Mouse (Mus musculus): ENCODE measurements around the gene Kpnb1. TPM values are rescaled to one million over a fixed set of nuclear protein-coding genes. Genes with fewer than 3 reads are reported as not detected.
A peak's percentile ranks its signal among the peaks of the same experiment; 100 is the strongest.
"Not testable (repeated sequence)": the region's sequence is repeated elsewhere in the genome, so short reads cannot be mapped to it uniquely, and the experiment has no call there.

Kpnb1 gene
- 76.4 and 80.7 TPM in 2 replicates for polyA plus RNA-seq (2012; rRNA removed)

DNA sequence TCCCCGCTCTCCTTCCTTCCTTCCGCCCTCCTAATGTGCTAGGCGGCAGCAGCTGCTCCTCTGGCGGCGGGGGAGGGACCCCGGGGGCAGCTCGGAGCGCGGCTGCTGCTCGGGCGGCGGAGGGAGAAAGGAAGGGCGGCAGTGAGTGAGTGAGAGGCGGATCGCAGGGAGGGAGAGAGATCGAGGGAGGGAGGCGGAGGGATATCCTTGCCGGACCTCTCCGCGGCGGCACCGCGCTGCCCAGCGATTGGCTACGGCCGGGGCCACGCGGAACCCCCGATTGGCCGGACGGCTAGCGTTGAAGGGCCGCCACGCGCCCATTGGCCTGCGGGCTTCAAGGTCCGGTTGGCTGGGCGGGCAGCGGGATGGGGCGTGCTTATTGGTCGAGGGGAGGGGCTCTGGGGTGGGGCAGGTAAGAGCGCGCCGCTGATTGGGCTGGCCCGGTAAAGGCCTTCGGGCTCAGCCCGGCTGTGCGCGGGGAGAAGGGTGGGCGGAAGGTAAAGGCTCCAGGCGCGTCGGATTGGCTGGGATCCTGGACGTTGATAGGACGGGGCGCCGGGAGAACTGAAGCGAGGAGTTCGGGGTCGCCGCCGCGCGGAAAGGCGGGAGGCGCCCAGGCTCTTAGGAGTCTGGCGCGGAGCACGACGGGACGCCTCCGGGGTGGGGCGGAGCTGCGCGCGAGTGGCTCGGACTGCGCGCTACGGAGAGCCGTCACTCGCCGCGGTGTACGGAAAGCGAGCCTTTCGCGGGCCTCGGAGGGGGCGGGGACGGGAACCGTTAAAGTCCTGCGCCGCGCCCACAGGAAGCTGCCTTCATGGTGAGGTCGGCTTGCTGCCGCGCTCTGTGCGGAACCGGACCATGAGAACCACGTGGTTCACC, at the start of gene Kpnb1:
Gene Kpnb1 (minus strand): TSS at position 118 of the 879 bp plus-strand sequence.
- peak; percentile 97 to 99 for DNase-seq (ENCODE audit: extremely low spot score in 1 of 2, low spot score in 1 of 2)

DNA sequence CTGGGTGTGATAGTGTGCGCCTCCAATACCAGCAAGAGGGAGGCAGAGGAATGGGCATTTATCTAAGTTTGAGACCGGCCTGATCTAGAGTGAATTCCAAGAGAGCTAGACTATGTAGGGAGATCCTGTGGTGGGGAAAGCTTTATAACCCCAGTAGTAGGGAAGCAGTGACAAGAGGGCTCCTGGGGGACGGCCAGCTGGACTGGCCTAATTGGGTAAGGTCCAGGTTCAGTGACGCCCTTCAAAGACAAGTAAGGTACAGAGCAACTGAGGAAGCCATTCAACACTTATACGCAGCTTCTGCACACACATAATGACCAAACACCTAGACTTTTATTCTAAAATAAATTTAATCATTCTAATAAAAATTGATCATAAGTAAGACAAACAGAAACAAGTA, 44.8 kb upstream of the Kpnb1 start:
- DNase-seq (ENCODE audit: extremely low spot score in 1 of 2, low spot score in 1 of 2): no peak

DNA sequence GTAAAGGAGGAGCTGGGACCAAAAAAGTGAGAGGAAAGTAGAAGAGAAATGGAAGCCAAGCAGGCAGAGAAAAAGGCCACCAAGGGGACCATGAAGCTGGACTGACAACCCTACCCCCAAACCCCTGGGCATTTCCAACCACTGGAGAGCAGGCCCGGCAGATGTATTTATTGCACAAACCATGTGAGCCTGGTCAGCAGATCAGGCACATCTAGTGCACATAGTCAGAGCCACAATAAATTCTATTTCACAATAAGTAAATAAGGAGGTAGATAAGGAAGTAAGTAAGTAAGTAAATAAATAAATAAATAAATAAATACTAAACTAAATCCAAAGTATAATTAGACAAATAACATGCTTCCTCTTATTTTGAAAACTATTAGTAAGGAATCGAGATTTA, 41.7 kb upstream of the Kpnb1 start:
- no peak for DNase-seq (ENCODE audit: extremely low spot score in 1 of 2, low spot score in 1 of 2)

DNA sequence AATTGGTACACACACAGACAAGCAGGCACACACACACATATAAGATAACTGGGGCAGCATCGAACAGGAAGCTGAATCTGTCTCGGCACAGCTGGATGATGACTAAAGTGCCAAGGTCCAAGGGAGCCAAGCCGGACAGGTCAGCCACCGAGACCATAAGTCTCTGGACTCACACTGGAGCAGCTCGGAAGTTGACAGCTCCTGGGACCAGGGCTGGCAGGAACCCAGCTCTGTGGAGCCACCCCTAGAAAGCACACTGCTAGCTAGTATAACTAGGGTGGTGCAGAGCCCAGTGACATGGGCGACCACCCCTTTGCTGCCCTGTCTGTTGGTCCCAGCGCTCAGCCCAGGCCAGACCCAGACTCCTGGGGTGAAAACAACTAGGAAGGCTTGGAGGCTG, 41.3 kb upstream of the Kpnb1 start:
- DNase-seq (ENCODE audit: extremely low spot score in 1 of 2, low spot score in 1 of 2): no peak

DNA sequence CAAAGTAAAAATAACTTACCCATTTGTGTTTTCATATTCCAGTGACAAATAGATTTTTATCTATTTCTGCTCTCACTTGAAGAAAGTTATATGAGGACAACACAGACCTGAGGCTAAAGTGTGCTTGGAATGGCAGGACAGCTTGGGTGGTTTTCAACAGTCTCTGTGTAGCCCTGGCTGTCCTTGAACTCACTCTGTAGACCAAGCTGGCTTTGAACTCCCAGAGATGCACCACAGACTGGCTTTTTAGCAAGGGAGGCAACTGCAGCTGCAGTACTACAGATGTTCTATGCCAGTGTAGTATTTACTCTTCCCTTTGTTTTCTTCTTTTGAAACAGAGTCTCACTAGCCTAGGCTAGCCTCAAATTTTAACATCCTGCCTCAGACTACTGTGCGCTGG, 38.5 kb upstream of the Kpnb1 start:
- DNase-seq (ENCODE audit: extremely low spot score in 1 of 2, low spot score in 1 of 2): no peak

DNA sequence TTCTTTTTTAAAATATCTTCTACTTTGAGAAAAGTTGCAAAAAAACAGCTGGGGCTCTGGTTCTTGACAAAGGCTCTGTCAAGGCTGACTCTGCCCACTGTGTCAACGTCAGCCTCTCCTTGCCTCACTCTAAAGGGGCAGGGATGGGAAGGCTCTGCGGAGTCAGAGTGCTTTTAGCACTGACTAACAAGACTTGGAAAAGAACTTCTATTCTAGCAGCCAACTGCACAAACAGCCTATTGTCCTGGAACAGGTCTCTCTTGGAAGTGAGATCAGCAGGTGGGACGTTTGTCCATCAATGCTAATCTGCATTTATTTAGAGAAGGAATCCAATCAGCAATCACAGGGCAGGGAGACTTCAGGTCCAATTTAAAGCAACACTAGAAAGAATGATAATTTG, 35.8 kb upstream of the Kpnb1 start:
- no peak for DNase-seq (ENCODE audit: extremely low spot score in 1 of 2, low spot score in 1 of 2)

DNA sequence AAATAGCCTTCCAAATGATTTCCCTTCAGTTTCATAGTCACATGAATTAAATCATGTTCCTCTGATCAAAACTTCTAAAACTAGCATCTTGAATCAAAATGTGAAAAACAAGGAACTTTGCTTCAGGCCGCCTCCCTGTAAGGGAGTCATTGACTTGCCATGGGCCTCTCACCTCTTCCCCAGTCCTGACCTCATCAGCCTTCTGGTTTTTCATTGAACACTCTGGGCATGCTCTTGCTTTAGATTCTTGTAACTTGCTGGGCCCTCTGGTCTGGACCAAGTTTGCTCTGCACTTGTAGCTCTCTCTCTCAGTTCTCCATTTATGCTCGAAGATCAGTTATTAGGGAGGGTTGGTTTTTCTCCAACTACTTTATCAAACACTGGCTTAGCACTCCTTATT, 33.9 kb upstream of the Kpnb1 start:
- DNase-seq (ENCODE audit: extremely low spot score in 1 of 2, low spot score in 1 of 2): no peak

DNA sequence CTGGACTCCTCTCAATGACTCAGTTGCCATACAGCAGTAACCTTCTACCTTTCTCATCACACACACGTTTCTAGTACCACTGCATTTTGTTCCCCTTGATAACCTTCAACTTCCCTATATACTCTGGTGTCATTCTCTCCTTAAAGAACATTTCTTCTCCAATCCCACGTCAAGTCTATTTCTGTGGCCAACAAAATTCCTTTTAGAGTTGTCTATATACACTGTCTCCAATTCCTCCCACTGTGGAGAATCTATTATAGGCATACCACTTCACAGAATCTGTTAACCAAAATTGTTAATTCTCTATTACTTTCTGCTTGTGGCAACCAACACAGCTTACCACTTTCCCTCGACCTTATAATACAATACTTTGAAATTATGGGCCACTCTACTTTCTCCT, 32.5 kb upstream of the Kpnb1 start:
- peak in 1 of 2 experiments; percentile 38 for DNase-seq (ENCODE audit: extremely low spot score in 1 of 2, low spot score in 1 of 2)

DNA sequence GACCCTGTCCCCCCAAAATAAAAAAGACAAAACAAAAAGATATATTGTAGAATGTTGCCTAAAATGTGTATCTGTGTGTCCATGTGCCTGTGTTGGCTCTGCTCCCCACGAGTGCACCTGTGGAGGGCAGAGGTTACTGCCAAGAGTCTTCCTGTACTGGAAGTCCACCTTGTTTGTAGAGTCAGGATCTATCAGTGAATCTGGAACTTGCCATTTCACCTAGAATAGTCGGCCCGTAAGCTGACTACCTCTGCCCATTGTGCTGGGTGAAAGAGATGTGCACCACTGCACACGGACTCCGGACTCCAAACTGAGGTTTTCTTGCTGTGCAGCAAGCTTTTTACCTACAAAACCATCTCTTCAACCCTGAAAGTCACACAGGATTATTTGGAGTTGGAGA, 26.7 kb upstream of the Kpnb1 start:
- DNase-seq (ENCODE audit: extremely low spot score in 1 of 2, low spot score in 1 of 2): no peak

DNA sequence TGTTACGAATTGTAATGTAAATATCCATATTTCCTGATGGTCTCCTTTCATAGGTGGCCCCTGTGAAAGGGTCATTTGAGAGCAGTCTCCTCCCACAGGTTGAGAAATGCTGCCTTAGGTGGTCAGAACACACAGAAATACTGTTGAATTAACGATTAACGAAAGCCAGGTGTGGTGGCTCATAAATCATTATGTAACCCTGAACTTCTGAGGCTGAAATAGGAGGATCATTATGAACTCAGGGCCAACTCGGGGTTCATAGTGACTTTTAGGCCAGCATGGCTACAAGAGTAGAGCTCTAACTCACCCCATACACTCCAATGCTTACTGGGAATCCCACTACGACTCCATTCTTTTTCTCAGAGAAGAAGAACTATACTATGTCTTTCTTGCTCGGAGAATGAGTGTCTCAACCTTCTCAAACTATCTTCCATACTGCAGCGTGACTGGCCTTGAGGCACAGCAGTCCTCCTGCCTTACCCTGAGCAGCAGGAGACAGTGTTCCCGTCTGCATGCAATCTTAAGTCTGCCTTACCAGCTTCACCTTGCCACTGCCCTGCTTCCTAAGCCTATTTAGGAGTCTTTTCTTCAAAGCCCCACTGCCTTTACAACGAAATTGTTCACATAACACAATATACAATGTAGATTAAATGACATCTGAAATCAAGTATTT, 23.2 kb upstream of the Kpnb1 start:
- no peak for DNase-seq (ENCODE audit: extremely low spot score in 1 of 2, low spot score in 1 of 2)

DNA sequence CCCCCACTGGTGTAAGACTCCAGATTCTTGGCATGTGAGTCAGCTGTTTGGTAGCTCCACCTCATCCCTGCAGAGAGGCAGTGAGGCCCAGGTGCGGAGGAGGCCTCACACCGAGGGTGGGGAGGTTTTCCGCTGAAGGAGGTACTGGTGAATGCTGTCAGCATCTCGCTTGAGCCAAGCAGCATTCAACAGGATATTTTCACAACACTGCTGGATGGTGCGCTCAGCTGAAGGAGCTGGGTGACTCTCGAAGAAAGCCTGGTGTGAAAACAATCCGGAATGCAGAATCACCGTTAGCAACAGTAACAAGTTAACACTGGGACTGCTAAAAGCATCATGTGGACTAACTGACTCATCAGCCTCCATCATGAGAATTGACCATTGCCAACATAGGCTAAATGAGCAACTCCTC, 19.3 kb upstream of the Kpnb1 start:
- peak; percentile 52 to 77 for DNase-seq (ENCODE audit: extremely low spot score in 1 of 2, low spot score in 1 of 2)

DNA sequence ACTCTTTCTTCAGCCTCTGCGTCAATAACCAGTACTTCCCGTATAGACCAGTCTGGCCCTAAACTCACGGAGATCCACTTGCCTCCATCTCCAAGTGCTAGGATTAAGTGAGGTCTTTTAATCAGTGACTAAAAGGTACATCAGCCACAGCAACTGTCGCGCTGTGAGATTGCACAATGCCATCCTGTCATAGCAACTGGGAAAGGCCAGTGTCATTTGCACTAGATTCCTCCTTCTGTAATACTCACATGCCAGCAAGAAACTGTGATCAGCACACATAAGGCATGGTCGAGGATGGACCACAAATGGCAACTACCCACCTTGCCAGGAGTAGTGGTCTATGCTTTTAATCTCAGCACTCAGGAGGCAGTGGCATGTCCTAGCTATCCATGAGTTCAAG, 11.8 kb upstream of the Kpnb1 start:
- no peak for DNase-seq (ENCODE audit: extremely low spot score in 1 of 2, low spot score in 1 of 2)

DNA sequence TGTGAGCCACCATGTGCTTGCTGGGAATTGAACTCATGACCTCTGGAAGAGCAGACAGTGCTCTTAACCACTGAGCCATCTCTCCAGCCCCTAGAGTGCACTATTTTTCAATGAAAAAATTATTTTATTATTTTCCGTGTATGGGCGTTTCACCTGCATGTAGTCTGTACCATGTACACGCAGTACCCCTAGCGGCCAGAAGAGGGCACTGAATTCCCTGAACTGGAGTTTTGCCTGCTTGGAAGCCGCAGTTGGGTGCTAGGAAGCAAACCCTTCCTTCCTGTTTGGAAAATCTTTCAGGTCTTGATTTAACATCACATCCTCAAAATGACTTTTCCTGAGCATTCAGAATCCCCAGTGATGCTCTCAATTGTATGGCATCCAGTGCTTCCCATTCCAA, 10.9 kb upstream of the Kpnb1 start:
- DNase-seq (ENCODE audit: extremely low spot score in 1 of 2, low spot score in 1 of 2): peak in 1 of 2 experiments; percentile 38

DNA sequence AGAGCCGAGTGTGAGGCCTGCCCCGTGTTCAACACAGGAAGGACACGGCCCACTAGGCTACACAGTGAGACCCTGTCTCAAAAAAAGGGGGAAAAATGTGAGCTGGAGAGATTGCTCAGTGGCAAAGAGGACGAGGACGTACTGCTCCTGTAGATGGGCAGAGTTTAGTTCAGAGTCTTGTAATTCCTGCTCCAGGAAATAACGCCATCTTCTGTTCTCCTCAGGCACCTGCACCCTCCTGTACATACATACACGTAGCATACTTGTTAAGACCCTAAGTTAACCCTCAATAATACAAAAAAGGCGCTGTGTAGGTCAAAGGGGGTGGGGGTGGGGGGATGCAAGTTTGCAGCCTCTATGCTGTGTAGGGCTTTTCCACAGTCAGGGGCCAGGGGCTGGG, 9.3 kb upstream of the Kpnb1 start:
- DNase-seq (ENCODE audit: extremely low spot score in 1 of 2, low spot score in 1 of 2): no peak

DNA sequence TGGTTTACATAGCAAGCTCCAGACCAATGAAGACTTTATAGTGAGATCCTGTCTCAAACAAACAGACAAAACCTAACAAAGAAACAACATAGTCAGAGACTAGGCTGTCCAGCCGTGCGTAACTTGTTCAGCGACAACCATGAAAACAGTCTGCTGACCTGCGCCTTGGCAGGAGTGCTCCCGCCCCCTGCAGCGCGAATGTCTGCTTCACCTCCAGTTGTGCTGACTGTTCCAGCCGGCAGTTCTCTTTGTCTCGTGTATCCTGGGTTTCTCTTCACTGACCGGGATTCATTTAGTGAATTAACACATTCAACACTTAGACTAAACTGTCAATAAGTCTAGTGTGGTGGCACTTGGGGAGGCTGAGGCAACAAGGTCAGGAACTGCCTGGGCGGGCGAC, 8.9 kb upstream of the Kpnb1 start:
- DNase-seq (ENCODE audit: extremely low spot score in 1 of 2, low spot score in 1 of 2): no peak

DNA sequence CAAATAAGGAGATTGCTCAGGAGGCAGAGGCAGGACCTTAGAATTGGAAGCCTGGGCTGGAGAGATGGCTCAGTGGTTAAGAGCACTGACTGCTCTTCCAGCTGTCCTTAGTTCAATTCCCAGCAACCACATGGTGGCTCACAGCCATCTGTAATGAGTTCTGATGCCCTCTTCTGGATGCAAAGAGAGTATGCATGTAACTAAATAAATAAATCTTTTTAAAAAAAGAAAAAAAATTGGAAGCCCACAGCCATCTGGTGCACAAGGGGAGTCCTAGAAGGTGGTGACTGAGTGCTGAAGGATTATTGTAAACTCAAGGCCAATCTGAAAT, 4.9 kb upstream of the Kpnb1 start:
- no peak for DNase-seq (ENCODE audit: extremely low spot score in 1 of 2, low spot score in 1 of 2)

DNA sequence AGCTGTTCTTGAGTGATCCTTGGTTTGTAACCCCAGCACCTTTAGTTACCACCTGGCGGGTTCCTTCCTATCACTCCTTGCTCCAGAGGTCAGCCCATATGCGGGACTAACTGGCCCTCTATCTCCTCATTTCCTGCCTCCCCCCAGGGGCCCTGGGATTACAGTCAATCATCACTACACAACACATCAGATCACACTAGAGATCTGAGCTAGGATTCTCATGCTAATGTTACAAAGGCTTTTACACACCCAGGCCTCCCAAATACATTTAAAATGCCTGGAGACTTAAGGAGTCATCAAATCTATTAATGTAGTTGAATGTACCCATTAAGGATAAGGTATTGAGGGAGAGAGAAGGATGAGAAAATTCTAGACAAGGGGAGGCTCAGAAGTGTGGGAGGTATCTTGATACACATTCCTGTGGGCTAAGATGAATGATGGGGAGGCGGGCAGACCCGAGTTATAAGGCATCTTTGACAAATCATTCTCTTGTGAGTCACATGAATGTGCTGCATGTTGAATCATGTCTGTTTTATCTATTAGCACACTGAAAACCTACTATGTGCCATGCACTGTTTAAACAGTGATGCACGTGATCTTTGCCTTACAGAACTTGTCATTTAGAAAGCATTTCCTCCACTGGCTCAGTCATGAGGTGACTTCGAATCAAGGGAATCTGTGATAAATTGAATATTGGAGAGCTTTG, 4.4 kb upstream of the Kpnb1 start:
- no peak for DNase-seq (ENCODE audit: extremely low spot score in 1 of 2, low spot score in 1 of 2)

DNA sequence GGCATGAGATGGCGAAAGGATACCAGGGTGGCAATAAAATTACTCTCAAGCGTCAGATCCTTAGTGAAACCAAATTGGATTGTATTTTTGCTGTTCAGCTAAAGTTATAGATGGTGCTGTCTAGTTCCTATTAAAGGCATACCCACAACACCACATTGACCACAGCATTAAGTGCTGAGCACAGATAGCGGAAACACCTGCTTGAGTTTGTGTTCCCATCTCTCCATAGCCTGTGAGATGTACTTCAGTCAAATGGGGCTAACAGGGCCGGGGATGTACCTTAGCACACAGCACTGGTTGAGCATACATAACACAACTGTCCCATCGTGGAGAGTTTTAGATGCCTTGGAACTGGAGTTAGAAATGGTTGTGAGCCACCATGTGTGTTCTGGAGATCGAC, 3.3 kb upstream of the Kpnb1 start:
- DNase-seq (ENCODE audit: extremely low spot score in 1 of 2, low spot score in 1 of 2): no peak

DNA sequence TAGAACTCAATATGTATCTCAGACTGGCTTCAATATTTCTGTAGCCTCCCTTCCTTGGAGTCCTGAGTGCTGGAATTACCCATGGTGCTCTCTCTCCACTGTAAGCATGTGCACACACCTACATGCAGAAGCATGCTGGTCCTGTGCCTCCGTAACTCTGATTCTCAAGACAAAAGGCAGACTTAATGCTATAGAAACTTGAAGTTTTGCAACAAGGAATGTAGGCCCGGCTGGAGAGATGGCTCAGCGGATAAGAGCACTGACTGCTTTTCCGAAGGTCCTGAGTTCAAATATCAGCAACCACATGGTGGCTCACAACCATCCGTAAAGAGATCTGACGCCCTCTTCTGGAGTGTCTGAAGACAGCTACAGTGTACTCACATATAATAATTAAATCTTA, 2.0 kb upstream of the Kpnb1 start:
- not testable (repeated sequence) for DNase-seq (ENCODE audit: extremely low spot score in 1 of 2, low spot score in 1 of 2)

DNA sequence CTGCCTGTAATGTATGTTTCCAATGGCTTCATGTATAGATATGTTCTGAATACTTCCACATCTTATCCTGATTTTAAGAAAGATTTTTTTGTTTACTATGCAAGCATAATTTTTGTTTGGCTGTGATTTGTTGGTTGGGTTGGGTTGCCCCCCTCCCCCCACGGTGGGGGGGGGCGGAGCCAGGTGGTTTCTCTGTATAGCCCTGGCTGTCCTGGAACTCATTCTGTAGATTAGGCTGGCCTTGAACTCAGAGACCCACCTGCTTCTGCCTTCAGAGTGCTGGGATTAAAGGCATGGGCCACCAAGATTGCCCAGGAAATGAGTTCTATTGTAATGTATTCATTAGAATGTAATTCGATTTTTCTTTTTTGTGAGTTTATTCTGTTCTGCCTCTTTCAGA, 1.6 kb upstream of the Kpnb1 start:
- no peak for DNase-seq (ENCODE audit: extremely low spot score in 1 of 2, low spot score in 1 of 2)

DNA sequence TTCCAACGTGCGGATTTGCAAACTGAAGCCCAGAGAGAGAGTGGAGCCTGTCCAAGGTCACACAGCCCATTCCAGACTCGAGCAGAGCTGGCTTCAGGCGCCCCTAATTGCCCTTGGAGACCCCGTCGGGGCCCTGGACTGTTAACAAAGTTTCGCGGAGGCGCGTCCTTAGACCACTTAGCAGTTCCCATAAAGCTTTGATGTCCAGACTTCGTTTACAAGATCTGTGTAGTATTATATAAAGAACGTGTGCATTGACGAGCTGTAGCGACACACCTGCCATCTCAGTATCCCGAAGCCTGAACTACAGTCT, 918 bp upstream of the Kpnb1 start:
- no peak for DNase-seq (ENCODE audit: extremely low spot score in 1 of 2, low spot score in 1 of 2)

Measured in frontal cortex, adult 2 months (tissue).